Mouse (Mus musculus) MEL (cell line): ENCODE measurements around the gene Ccn1. TPM values are rescaled to one million over a fixed set of nuclear protein-coding genes. Genes with fewer than 3 reads are reported as not detected.
A peak's percentile ranks its signal among the peaks of the same experiment; 100 is the strongest.

ENCODE experiments used
- DNase-seq: peaks from one replicate; pipeline ENCODE4 v3.0.0; 2011; ENCODE audit warnings: low read depth, low spot score
- H3K27ac ChIP-seq: 2 replicates; pipeline ENCODE4 v1.5.1; 2012; ENCODE audit warnings: low read depth, mild to moderate bottlenecking, control low read depth, low read length, moderate library complexity; ENCODE audit not compliant: control insufficient read depth
- H3K27me3 ChIP-seq, 2 experiments: fragments of 150-350 bp in 1 of 2; sonication (generic) in 1 of 2; 2 replicates each; pipeline ENCODE4 v1.6.1; 2012; ENCODE audit warnings: low read length in 2 of 2, mild to moderate bottlenecking in 2 of 2, improper control_type of control experiment in 1 of 2, moderate library complexity in 1 of 2; ENCODE audit not compliant: insufficient read depth in 2 of 2, control insufficient read depth in 1 of 2
- H3K36me3 ChIP-seq, 2 experiments: 2 replicates each; pipeline ENCODE4 v1.6.1; 2012 to 2014; ENCODE audit warnings: low read length in 2 of 2, improper control_type of control experiment in 1 of 2, inconsistent platforms in 1 of 2, mild to moderate bottlenecking in 1 of 2; ENCODE audit not compliant: insufficient read depth in 2 of 2, control insufficient read depth in 1 of 2
- H3K4me1 ChIP-seq, 2 experiments: fragments of 150-350 bp in 1 of 2; sonication (generic) in 1 of 2; 2 replicates each; pipeline ENCODE4 v1.6.1; 2012; ENCODE audit warnings: low read length in 2 of 2, improper control_type of control experiment in 1 of 2, mild to moderate bottlenecking in 1 of 2; ENCODE audit not compliant: insufficient read depth in 2 of 2, control insufficient read depth in 1 of 2
- H3K4me3 ChIP-seq, 2 experiments: fragments of 150-350 bp in 1 of 2; sonication (generic) in 1 of 2; 2 replicates each; pipeline ENCODE4 v1.5.1; 2012; ENCODE audit warnings: low read depth in 2 of 2, low read length in 2 of 2, mild to moderate bottlenecking in 2 of 2, moderate library complexity in 2 of 2, control low read depth in 1 of 2, improper control_type of control experiment in 1 of 2; ENCODE audit not compliant: control insufficient read depth in 1 of 2, insufficient read depth in 1 of 2
- H3K79me2 ChIP-seq: 2 replicates; pipeline ENCODE4 v1.6.1; 2012; ENCODE audit warnings: mild to moderate bottlenecking, low read length, moderate library complexity; ENCODE audit not compliant: control insufficient read depth, poor library complexity, insufficient read depth
- H3K9ac ChIP-seq: 2 replicates; pipeline ENCODE4 v1.6.1; 2012; ENCODE audit warnings: low read depth, mild to moderate bottlenecking, control low read depth, low read length, moderate library complexity; ENCODE audit not compliant: control insufficient read depth, poor library complexity, severe bottlenecking
- H3K9me3 ChIP-seq: fragments of 150-350 bp; sonication (generic); replicated peaks from 2 replicates; pipeline ENCODE4 v1.6.1; 2012; ENCODE audit warnings: mild to moderate bottlenecking, low read length, improper control_type of control experiment, moderate library complexity; ENCODE audit not compliant: insufficient read depth
- BHLHE40 ChIP-seq: IDR thresholded peaks from 2 replicates; pipeline ENCODE4 v1.6.1; 2012; ENCODE audit warnings: low read depth, mild to moderate bottlenecking, inconsistent platforms, low read length, improper control_type of control experiment, borderline replicate concordance
- CTCF ChIP-seq, 3 experiments: IDR thresholded peaks in 2 of 3; conservative IDR thresholded peaks in 1 of 3; 2 replicates each; pipeline ENCODE4 v1.5.1; 2011 to 2012; ENCODE audit warnings: low read length in 3 of 3, low read depth in 2 of 3, mild to moderate bottlenecking in 2 of 3, improper control_type of control experiment in 1 of 3, inconsistent platforms in 1 of 3, mixed read lengths in 1 of 3, moderate library complexity in 1 of 3; ENCODE audit not compliant: control insufficient read depth in 1 of 3, insufficient read depth in 1 of 3, poor library complexity in 1 of 3, severe bottlenecking in 1 of 3
- SMC3 ChIP-seq: IDR thresholded peaks from 2 replicates; pipeline ENCODE4 v1.6.1; 2011; ENCODE audit warnings: low read depth, low read length, improper control_type of control experiment
- USF2 ChIP-seq, 2 experiments: IDR thresholded peaks; 2 replicates each; pipeline ENCODE4 v1.6.1; 2011 to 2012; ENCODE audit warnings: improper control_type of control experiment in 2 of 2, low read length in 2 of 2, borderline replicate concordance in 1 of 2, inconsistent platforms in 1 of 2, low read depth in 1 of 2, mild to moderate bottlenecking in 1 of 2; ENCODE audit not compliant: insufficient read depth in 1 of 2
- polyA plus RNA-seq, 2 experiments: library from polyadenylated mRNA; stranded (reverse) in 1 of 2; unstranded in 1 of 2; fragments of >175 nt in 1 of 2; fragments of >200 nt in 1 of 2; gene quantifications; 2 replicates each; pipeline versions ENCODE4 v1.2.1 to v1.2.4; 2012; ENCODE audit warnings: low replicate concordance in 2 of 2, low read depth in 1 of 2; ENCODE audit not compliant: insufficient read length in 2 of 2, insufficient read depth in 1 of 2, missing spikeins in 1 of 2
- total RNA-seq: library from RNA; depleted of rRNA; stranded (reverse); fragments of 300-350 nt; gene quantifications from 2 replicates; pipeline ENCODE4 v1.2.3, GENCODE M21; 2012; rRNA removed

Ccn1 gene
- total and polyA plus RNA-seq, 3 experiments: not detected

DNA sequence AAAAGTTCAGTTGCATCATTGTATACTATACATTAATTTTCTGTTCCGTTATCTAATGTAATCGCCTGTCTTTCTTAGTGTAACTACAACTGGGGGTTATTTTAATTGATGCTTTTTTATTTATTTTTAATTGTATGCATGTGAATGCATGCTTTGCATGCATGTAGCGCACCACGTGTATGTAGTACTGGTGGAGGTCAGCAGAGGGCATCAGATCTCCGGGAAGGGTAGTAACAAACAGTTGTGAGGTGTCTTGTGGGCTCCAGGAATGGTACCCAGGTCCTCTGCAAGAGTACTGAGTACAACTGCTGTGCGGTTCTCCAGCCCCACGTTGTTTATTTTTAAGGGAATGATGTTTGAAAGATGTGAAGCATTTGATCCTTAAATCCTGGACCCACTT lies 50.7 kb downstream of the Ccn1 start:
- Histone ChIP-seq H3K4me1 (no peaks in the 10 kb centered on the region; a peak in 1 of 4 replicates), H3K36me3 (peaks cover 0 to 18% of the 10 kb centered on the region in 2 experiments; a peak in 2 of 4 replicates), H3K9ac (no peak overlapping the region), H3K79me2 (no peaks in the 10 kb centered on the region), H3K27ac (no peak overlapping the region), H3K9me3 (no peaks in the 10 kb centered on the region), H3K27me3 (no peaks in the 10 kb centered on the region), H3K4me3 (no peak overlapping the region)
- TF ChIP-seq BHLHE40 (no peak), SMC3 (peak; percentile 36), USF2 (IDR thresholded peaks at IDR 0.05; ENCODE audit: borderline replicate concordance in 1 of 2, insufficient read depth in 1 of 2, low read depth in 1 of 2, low read length in 2 of 2) (no peak), CTCF (IDR thresholded peaks at IDR 0.05 in 2 of 3, conservative IDR thresholded peaks at IDR 0.05 in 1 of 3; ENCODE audit: control insufficient read depth in 1 of 3, insufficient read depth in 1 of 3, low read depth in 2 of 3, low read length in 3 of 3, poor library complexity in 1 of 3, severe bottlenecking in 1 of 3) (peak; percentile 26; a peak in 5 of 6 replicates)
- peak; percentile 30 for DNase-seq

Other genes starting within 250 kb of the Ccn1 start
- gene Znhit6, start 73.8 kb downstream of the Ccn1 start, total RNA-seq: 32.0 and 35.2 TPM in 2 replicates
- 100 to 1,000 TPM in 1 of 2 experiments, 10 to 100 TPM in 1; 61.4 to 337 TPM for gene Znhit6, start 73.8 kb downstream of the Ccn1 start, polyA plus RNA-seq
- not detected in 2 replicates for gene Ddah1, start 108.7 kb upstream of the Ccn1 start, total RNA-seq
- gene Ddah1, start 108.7 kb upstream of the Ccn1 start, polyA plus RNA-seq: not detected